ENCODE assay signal across 8 mouse cellular contexts in the genomic region with DNA sequence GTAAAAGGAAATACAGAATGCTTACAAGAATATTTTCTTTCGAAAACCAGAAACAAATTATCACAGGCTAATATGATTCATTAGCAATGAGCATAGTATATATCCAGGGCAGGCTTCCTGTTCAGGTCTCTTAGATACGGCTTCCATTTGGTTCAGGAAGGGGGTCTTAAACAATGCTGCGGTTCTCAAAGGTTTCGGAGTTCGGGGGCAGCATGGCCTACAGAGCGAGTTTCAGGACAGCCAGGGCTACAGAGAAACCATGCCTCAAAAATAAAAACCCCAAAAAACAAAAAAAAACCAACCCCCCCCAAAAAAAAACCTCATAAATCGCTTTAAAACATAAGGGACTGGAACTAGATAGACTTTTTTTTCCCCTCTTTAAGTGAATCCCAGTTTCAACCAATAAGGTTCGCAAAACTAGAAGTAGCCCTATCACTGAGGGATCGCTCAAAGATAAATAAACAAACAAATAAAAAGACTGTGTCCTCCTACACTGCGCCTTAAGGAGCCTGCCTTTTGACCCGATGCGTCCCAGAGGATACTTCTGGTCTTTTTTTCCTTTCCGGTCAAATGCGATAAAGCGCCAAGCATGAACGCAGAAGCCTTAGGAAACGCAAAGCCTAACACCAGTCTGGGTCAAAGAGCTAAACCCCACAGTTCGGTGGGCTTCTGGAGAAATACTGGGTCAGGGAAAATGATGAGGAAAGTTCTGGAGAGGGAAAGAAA. TPM values are rescaled to one million over a fixed set of nuclear protein-coding genes. Genes with fewer than 3 reads are reported as not detected.
DNase-seq lines count a peak whose midpoint lies in the region; ATAC-seq and TF ChIP-seq lines count a peak whose summit lies in the region.

No protein-coding gene starts in this region.

- H3K4me1 ChIP-seq in lung, adult 2 months (ENCODE audit: control insufficient read depth, insufficient read depth, low read length): peaks cover 9% of the 10 kb centered on the region
- H3K4me1 ChIP-seq in cortical plate, adult 2 months (ENCODE audit: control insufficient read depth, insufficient read depth, low read length): peaks cover 4% of the 10 kb centered on the region; the same call in 1 of the 2 replicates
- peaks cover 38% of the 10 kb centered on the region for H3K4me1 ChIP-seq in hindbrain, embryonic 13.5 days (replicated peaks)
- H3K4me1 ChIP-seq in midbrain, embryonic 16.5 days (ENCODE audit: control insufficient read depth, insufficient read depth, low read length): peaks cover 28% of the 10 kb centered on the region

- no peak for TF ChIP-seq POLR2A in lung, adult 2 months (IDR thresholded peaks at IDR 0.05; ENCODE audit: borderline replicate concordance, extremely low read depth, low read depth, low read length)
- no peak for TF ChIP-seq POLR2A in cortical plate, adult 2 months (IDR thresholded peaks at IDR 0.05; ENCODE audit: extremely low read depth, insufficient read depth, low read length)

- H3K9me3 ChIP-seq in hindbrain, embryonic 13.5 days: no peaks in the 10 kb centered on the region
- H3K9me3 ChIP-seq in midbrain, embryonic 16.5 days (replicated peaks; ENCODE audit: control insufficient read depth, low read length, poor library complexity, severe bottlenecking): no peaks in the 10 kb centered on the region

- DNase-seq in lung, adult 2 months: no peak
- no peak for DNase-seq in lung, postnatal 25 days (ENCODE audit: low spot score)
- no peak for DNase-seq in natural killer cell, adult 2 months (ENCODE audit: low spot score in 2 of 2)
- DNase-seq in kidney, adult 8-10 months: no peak
- no peak for DNase-seq in urinary bladder, postnatal 10 days (ENCODE audit: low spot score)

- WGBS in lung, adult 2 months: under 1% methylated on average over 18 of the region's 18 CpGs
- under 1% methylated on average over 18 of the region's 18 CpGs for WGBS in hindbrain, embryonic 13.5 days
- under 1% methylated on average over 18 of the region's 18 CpGs for WGBS in midbrain, embryonic 16.5 days

- H3K4me3 ChIP-seq in lung, adult 2 months (replicated peaks; ENCODE audit: extremely low read depth, low read depth, low read length): peak overlapping the region; percentile 81
- H3K4me3 ChIP-seq in cortical plate, adult 2 months (ENCODE audit: insufficient read depth, low read length): peak overlapping the region; percentile 98
- H3K4me3 ChIP-seq in hindbrain, embryonic 13.5 days: peak overlapping the region; percentile 72
- H3K4me3 ChIP-seq in midbrain, embryonic 16.5 days (ENCODE audit: low read depth, low read length): peak overlapping the region; percentile 76

- peak overlapping the region; percentile 97 for H3K27ac ChIP-seq in cortical plate, adult 2 months (ENCODE audit: insufficient read depth, low read length)
- H3K27ac ChIP-seq in hindbrain, embryonic 13.5 days: peak overlapping the region; percentile 99
- H3K27ac ChIP-seq in midbrain, embryonic 16.5 days (ENCODE audit: low read length): peak overlapping the region; percentile 98

- peak overlapping the region; percentile 70 for H3K4me2 ChIP-seq in hindbrain, embryonic 13.5 days
- peak overlapping the region; percentile 68 for H3K4me2 ChIP-seq in midbrain, embryonic 16.5 days (ENCODE audit: low read length)

- ATAC-seq in hindbrain, embryonic 13.5 days (ENCODE audit: low FRiP score): peak; percentile 6
- ATAC-seq in midbrain, embryonic 16.5 days: peak; percentile 2; the same call in 1 of the 2 replicates

- peak overlapping the region; percentile 84 for H3K9ac ChIP-seq in hindbrain, embryonic 13.5 days
- H3K9ac ChIP-seq in midbrain, embryonic 16.5 days (ENCODE audit: low read depth, low read length): peak overlapping the region; percentile 84

- H3K36me3 ChIP-seq in hindbrain, embryonic 13.5 days: peaks cover 14% of the 10 kb centered on the region
- H3K36me3 ChIP-seq in midbrain, embryonic 16.5 days (ENCODE audit: control insufficient read depth, insufficient read depth, low read length): peaks cover 9% of the 10 kb centered on the region

- no peaks in the 10 kb centered on the region for H3K27me3 ChIP-seq in hindbrain, embryonic 13.5 days
- H3K27me3 ChIP-seq in midbrain, embryonic 16.5 days (ENCODE audit: control insufficient read depth, insufficient read depth, low read depth, low read length): no peaks in the 10 kb centered on the region

- TF ChIP-seq CTCF in lung, adult 2 months (IDR thresholded peaks at IDR 0.05; ENCODE audit: insufficient read depth, low read length): no peak
- no peak for TF ChIP-seq CTCF in cortical plate, adult 2 months (IDR thresholded peaks at IDR 0.05; ENCODE audit: extremely low read depth, insufficient read depth, low read length)

RNA-seq across cellular contexts. Expression of gene Rsrc2, which starts 0.7 kb away (rescaled TPM):
- 8.7 and 16.0 TPM in 2 replicates for polyA plus RNA-seq in lung, adult 2 months (2012; rRNA removed)
- 81.9 and 92.7 TPM in 2 replicates for polyA plus RNA-seq in cortical plate, adult 2 months (2012; rRNA removed)
- 169 and 177 TPM in 2 replicates for polyA plus RNA-seq in hindbrain, embryonic 13.5 days (2015; fragmentation: Nextera tagmentation; extraction: Ambion mirVana)
- polyA plus RNA-seq in midbrain, embryonic 16.5 days (2015; fragmentation: Nextera tagmentation; extraction: Ambion mirVana): 124 and 134 TPM in 2 replicates

RNA-seq across cellular contexts. Expression of gene Kntc1, which starts 1.0 kb away (rescaled TPM):
- 0.34 and 1.3 TPM in 2 replicates for polyA plus RNA-seq in lung, adult 2 months (2012; rRNA removed)
- polyA plus RNA-seq in cortical plate, adult 2 months (2012; rRNA removed): 0.74 and 1.0 TPM in 2 replicates
- 7.2 and 7.4 TPM in 2 replicates for polyA plus RNA-seq in hindbrain, embryonic 13.5 days (2015; fragmentation: Nextera tagmentation; extraction: Ambion mirVana)
- polyA plus RNA-seq in midbrain, embryonic 16.5 days (2015; fragmentation: Nextera tagmentation; extraction: Ambion mirVana): 2.8 and 3.1 TPM in 2 replicates

RNA-seq across cellular contexts. Expression of gene Zcchc8, which starts 27.6 kb away (rescaled TPM):
- polyA plus RNA-seq in lung, adult 2 months (2012; rRNA removed): 26.8 and 29.5 TPM in 2 replicates
- 42.6 and 47.3 TPM in 2 replicates for polyA plus RNA-seq in cortical plate, adult 2 months (2012; rRNA removed)
- 68.7 and 70.7 TPM in 2 replicates for polyA plus RNA-seq in hindbrain, embryonic 13.5 days (2015; fragmentation: Nextera tagmentation; extraction: Ambion mirVana)
- polyA plus RNA-seq in midbrain, embryonic 16.5 days (2015; fragmentation: Nextera tagmentation; extraction: Ambion mirVana): 70.5 and 76.7 TPM in 2 replicates
